Mouse (Mus musculus): ENCODE results near the gene Wnk1.

- no peak for TF ChIP-seq GATA1 (IDR thresholded peaks at IDR 0.05; ENCODE audit: borderline replicate concordance, low read length)
- TF ChIP-seq FLI1 (IDR thresholded peaks at IDR 0.05; ENCODE audit: low read length): no peak
These were observed 133.0 kb downstream of the Wnk1 start for GRCm38 (mm10) chr6:119905461-119905860.
